In genomic region chr2:155019673-155020072, GRCm38 (mm10) we compare ENCODE assay signal across 8 mouse cellular contexts. TPM values are rescaled to one million over a fixed set of nuclear protein-coding genes. Genes with fewer than 3 reads are reported as not detected.
DNase-seq lines count a peak whose midpoint lies in the region; ATAC-seq and TF ChIP-seq lines count a peak whose summit lies in the region.

No protein-coding gene starts in this region.

- H3K4me1 ChIP-seq in hindbrain, embryonic 12.5 days, result peaks cover 3% of the 10 kb centered on the region; the same call in 1 of the 2 replicates
- no peaks in the 10 kb centered on the region for H3K4me1 ChIP-seq in lung, postnatal 0 days (ENCODE audit: insufficient read depth, low read depth, low read length)

- peak; percentile 91 for ATAC-seq in hindbrain, embryonic 12.5 days (ENCODE audit: low FRiP score)
- peak; percentile 90 for ATAC-seq in lung, postnatal 0 days

- no peaks in the 10 kb centered on the region for H3K36me3 ChIP-seq in hindbrain, embryonic 12.5 days
- H3K36me3 ChIP-seq in lung, postnatal 0 days (ENCODE audit: insufficient read depth, low read length), result no peaks in the 10 kb centered on the region

- H3K4me3 ChIP-seq in hindbrain, embryonic 12.5 days, result peak overlapping the region; percentile 40
- H3K4me3 ChIP-seq in lung, postnatal 0 days (ENCODE audit: low read depth, low read length), result peak overlapping the region; percentile 45

- peak; percentile 77 for TF ChIP-seq CTCF in lung, postnatal 0 days (IDR thresholded peaks at IDR 0.05)

- WGBS in hindbrain, embryonic 12.5 days, result under 1% methylated on average over 22 of the region's 22 CpGs
- under 1% methylated on average over 22 of the region's 22 CpGs for WGBS in lung, postnatal 0 days

- no peaks in the 10 kb centered on the region for H3K9me3 ChIP-seq in hindbrain, embryonic 12.5 days (replicated peaks)
- no peaks in the 10 kb centered on the region for H3K9me3 ChIP-seq in lung, postnatal 0 days (ENCODE audit: low read length)

- H3K4me2 ChIP-seq in hindbrain, embryonic 12.5 days (replicated peaks), result peak overlapping the region; percentile 83
- H3K4me2 ChIP-seq in lung, postnatal 0 days (replicated peaks; ENCODE audit: low read depth, low read length), result peak overlapping the region; percentile 87

- no peak for TF ChIP-seq EP300 in lung, postnatal 0 days (IDR thresholded peaks at IDR 0.05)

- H3K27me3 ChIP-seq in hindbrain, embryonic 12.5 days, result 0 out of 2 replicates have a peak, but pooled peaks cover 5% of the 10 kb centered on the region
- H3K27me3 ChIP-seq in lung, postnatal 0 days (replicated peaks; ENCODE audit: insufficient read depth, low read length), result no peaks in the 10 kb centered on the region

- DNase-seq in T-cell, adult 2 months (ENCODE audit: low spot score), result peak; percentile 66
- peak; percentile 91 to 94 for DNase-seq in cerebellum, postnatal 25 days
- DNase-seq in frontal cortex, postnatal 14 days (ENCODE audit: low spot score in 2 of 2), result peak; percentile 63 to 84
- DNase-seq in layer of hippocampus, postnatal 10 days (ENCODE audit: low spot score in 2 of 2), result peak; percentile 91 to 92
- DNase-seq in lung, postnatal 0 days (ENCODE audit: low spot score), result peak; percentile 95
- peak; percentile 80 for DNase-seq in ovary, postnatal 10 days (ENCODE audit: low spot score)
- peak; percentile 81 for DNase-seq in thymus, postnatal 14 days

- peak overlapping the region; percentile 83 for H3K27ac ChIP-seq in hindbrain, embryonic 12.5 days
- H3K27ac ChIP-seq in lung, postnatal 0 days (ENCODE audit: low read length), result peak overlapping the region; percentile 82

- H3K9ac ChIP-seq in hindbrain, embryonic 12.5 days, result peak overlapping the region; percentile 63
- peak overlapping the region; percentile 34; the same call in 1 of the 2 replicates for H3K9ac ChIP-seq in lung, postnatal 0 days (replicated peaks; ENCODE audit: low read depth)

RNA-seq across cellular contexts. Expression of gene Gm14226, which starts 1.6 kb away (rescaled TPM):
- polyA plus RNA-seq in hindbrain, embryonic 12.5 days (2016; fragmentation: Nextera tagmentation; extraction: Ambion mirVana), result 0.62 and 0.95 TPM in 2 replicates
- total RNA-seq in layer of hippocampus, postnatal 10 days (2021), result under 1 TPM; 0.22 to 0.25 TPM
- polyA plus RNA-seq in lung, postnatal 0 days (2015; fragmentation: Nextera tagmentation; extraction: Ambion mirVana), result 0.12 TPM in 2 replicates

RNA-seq across cellular contexts. Expression of gene Ahcy, which starts 54.6 kb away (rescaled TPM):
- 48.8 and 49.7 TPM in 2 replicates for polyA plus RNA-seq in hindbrain, embryonic 12.5 days (2016; fragmentation: Nextera tagmentation; extraction: Ambion mirVana)
- total RNA-seq in layer of hippocampus, postnatal 10 days (2021), result 10 to 100 TPM; 12.6 to 15.3 TPM
- 13.3 and 14.4 TPM in 2 replicates for polyA plus RNA-seq in lung, postnatal 0 days (2015; fragmentation: Nextera tagmentation; extraction: Ambion mirVana)

Comparison
In these comparisons a context has a peak if more than half of its experiments do, and no peak if none do; other contexts are left out.
1. Peak in every context shown above with its lines: DNase-seq, ATAC-seq, H3K4me3 ChIP-seq and H3K27ac ChIP-seq.